ENCODE assay signal across 18 mouse cellular contexts in the genomic region with DNA sequence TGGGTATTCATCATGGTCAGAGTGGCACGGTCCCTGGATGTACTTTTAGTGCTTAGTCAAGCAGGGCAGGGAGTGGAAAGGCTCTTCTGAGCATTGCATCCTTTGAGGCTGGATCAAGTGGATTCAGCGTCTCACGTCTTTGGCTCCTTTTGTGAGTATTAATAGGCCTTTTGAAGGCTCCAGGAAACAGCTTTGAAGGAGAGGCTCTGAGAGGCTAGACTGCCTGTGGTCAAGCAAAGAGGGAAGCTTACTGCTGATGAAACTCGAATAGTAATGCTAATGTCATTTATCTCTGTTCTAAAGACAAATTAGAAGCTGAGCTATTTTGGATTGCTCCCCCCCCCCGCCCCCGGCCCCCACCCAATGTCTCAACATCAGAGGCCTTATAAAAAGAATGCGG.
A peak's percentile ranks its signal among the peaks of the same experiment; 100 is the strongest.
DNase-seq lines count a peak whose midpoint lies in the region; ATAC-seq and TF ChIP-seq lines count a peak whose summit lies in the region.
"Had no signal": no experiment of that assay in that cellular context is flagged by ENCODE, and none has a peak within 500 bp of the region (broad histone marks: within the 10 kb centered on the region; RNA-seq: fewer than 3 reads in every experiment).

No protein-coding gene starts in this region.

- WGBS in lung, embryonic 15.5 days: 34% methylated on average over 7 of the region's 7 CpGs
- WGBS in lung, adult 2 months: 29% methylated on average over 7 of the region's 7 CpGs
- WGBS in liver, postnatal 0 days (ENCODE audit: insufficient replicate concordance): 52% methylated on average over 7 of the region's 7 CpGs

- DNase-seq in CD4-positive, CD25-positive, alpha-beta regulatory T cell, adult 2 months (ENCODE audit: low read depth, low spot score): peak; percentile 12
- no peak for DNase-seq in lung, adult 2 months
- DNase-seq in NIH3T3 (ENCODE audit: low read depth): peak; percentile 12
- no peak for DNase-seq in layer of hippocampus, adult 2 months (ENCODE audit: low spot score in 2 of 2)
- DNase-seq in liver, postnatal 0 days: no peak
- DNase-seq: cerebellum, adult 9-10 months; forebrain, postnatal 0 days; gastrocnemius, postnatal 36 days; heart, postnatal 4 days; retina, postnatal 1 day; thymus, postnatal 25 days had no signal

- no peak overlapping the region for H3K9ac ChIP-seq in lung, embryonic 15.5 days
- no peak overlapping the region for H3K9ac ChIP-seq in liver, postnatal 0 days (replicated peaks)
- H3K9ac ChIP-seq: forebrain, postnatal 0 days; heart, embryonic 12.5 days; kidney, embryonic 15.5 days; liver, embryonic 15.5 days; neural tube, embryonic 15.5 days had no signal

- no peak for TF ChIP-seq CTCF in lung, adult 2 months (IDR thresholded peaks at IDR 0.05; ENCODE audit: insufficient read depth, low read length)
- TF ChIP-seq CTCF in layer of hippocampus, adult 2 months (conservative IDR thresholded peaks at IDR 0.05): no peak
- TF ChIP-seq CTCF in liver, postnatal 0 days (IDR thresholded peaks at IDR 0.05; ENCODE audit: low read depth): no peak

- H3K4me3 ChIP-seq in lung, embryonic 15.5 days: no peak overlapping the region
- no peak overlapping the region for H3K4me3 ChIP-seq in lung, adult 2 months (replicated peaks; ENCODE audit: extremely low read depth, low read depth, low read length)
- H3K4me3 ChIP-seq in layer of hippocampus, adult 2 months: no peak overlapping the region; the same call in 1 of the 2 replicates
- no peak overlapping the region for H3K4me3 ChIP-seq in liver, postnatal 0 days (ENCODE audit: low read depth, low read length)
- H3K4me3 ChIP-seq: heart, embryonic 12.5 days; kidney, embryonic 15.5 days; liver, embryonic 15.5 days; neural tube, embryonic 15.5 days had no signal

- no peak for TF ChIP-seq EP300 in liver, postnatal 0 days (IDR thresholded peaks at IDR 0.05; ENCODE audit: low read depth)

- no peak for TF ChIP-seq POLR2A in lung, adult 2 months (IDR thresholded peaks at IDR 0.05; ENCODE audit: borderline replicate concordance, extremely low read depth, low read depth, low read length)

- no peak overlapping the region for H3K27ac ChIP-seq in lung, embryonic 15.5 days
- H3K27ac ChIP-seq in layer of hippocampus, adult 2 months: no peak overlapping the region
- H3K27ac ChIP-seq in liver, postnatal 0 days (ENCODE audit: low read depth): no peak overlapping the region
- H3K27ac ChIP-seq: kidney, embryonic 15.5 days; liver, embryonic 15.5 days; neural tube, embryonic 15.5 days had no signal

- H3K9me3 ChIP-seq in lung, embryonic 15.5 days: no peaks in the 10 kb centered on the region
- no peaks in the 10 kb centered on the region for H3K9me3 ChIP-seq in liver, postnatal 0 days (ENCODE audit: low read length)
- H3K9me3 ChIP-seq: heart, embryonic 12.5 days; kidney, embryonic 15.5 days; liver, embryonic 15.5 days; neural tube, embryonic 15.5 days had no signal

- peaks cover 5% of the 10 kb centered on the region for H3K4me1 ChIP-seq in lung, embryonic 15.5 days
- H3K4me1 ChIP-seq in lung, adult 2 months (ENCODE audit: control insufficient read depth, insufficient read depth, low read length): 0 out of 2 replicates have a peak, but pooled peaks cover 4% of the 10 kb centered on the region
- peaks cover 10% of the 10 kb centered on the region for H3K4me1 ChIP-seq in liver, postnatal 0 days (ENCODE audit: insufficient read depth)

- ATAC-seq in CD4-positive, CD25-positive, alpha-beta regulatory T cell, adult 4 months: no peak
- ATAC-seq in lung, embryonic 15.5 days (ENCODE audit: borderline replicate concordance, extremely low read depth, low FRiP score, low TSS enrichment): no peak
- ATAC-seq in megakaryocyte, adult 5-6 weeks (ENCODE audit: poor library complexity, severe bottlenecking): peak; percentile 28; the same call in 1 of the 2 replicates
- no peak for ATAC-seq in liver, postnatal 0 days
- ATAC-seq: forebrain, postnatal 0 days had no signal

- H3K36me3 ChIP-seq in lung, embryonic 15.5 days: no peaks in the 10 kb centered on the region
- no peaks in the 10 kb centered on the region for H3K36me3 ChIP-seq in liver, postnatal 0 days (replicated peaks; ENCODE audit: insufficient read depth, low read length)
- H3K36me3 ChIP-seq: heart, embryonic 12.5 days; kidney, embryonic 15.5 days; liver, embryonic 15.5 days; neural tube, embryonic 15.5 days had no signal

- H3K27me3 ChIP-seq in lung, embryonic 15.5 days: no peaks in the 10 kb centered on the region
- H3K27me3 ChIP-seq in liver, postnatal 0 days (ENCODE audit: insufficient read depth, low read length): no peaks in the 10 kb centered on the region
- H3K27me3 ChIP-seq: heart, embryonic 12.5 days; kidney, embryonic 15.5 days; liver, embryonic 15.5 days; neural tube, embryonic 15.5 days had no signal

- H3K4me2 ChIP-seq in lung, embryonic 15.5 days: peak overlapping the region; percentile 21
- no peak overlapping the region for H3K4me2 ChIP-seq in liver, postnatal 0 days (ENCODE audit: low read depth, low read length)
- H3K4me2 ChIP-seq: heart, embryonic 12.5 days; kidney, embryonic 15.5 days; neural tube, embryonic 15.5 days had no signal

Comparison
In these comparisons a context has a peak if more than half of its experiments do, and no peak if none do; other contexts are left out.
1. DNase-seq: peak in CD4-positive, CD25-positive, alpha-beta regulatory T cell, adult 2 months (single experiment) and NIH3T3 (single experiment); none in lung, adult 2 months (single experiment), layer of hippocampus, adult 2 months (0 of 2) and liver, postnatal 0 days (single experiment).